In the genomic region with DNA sequence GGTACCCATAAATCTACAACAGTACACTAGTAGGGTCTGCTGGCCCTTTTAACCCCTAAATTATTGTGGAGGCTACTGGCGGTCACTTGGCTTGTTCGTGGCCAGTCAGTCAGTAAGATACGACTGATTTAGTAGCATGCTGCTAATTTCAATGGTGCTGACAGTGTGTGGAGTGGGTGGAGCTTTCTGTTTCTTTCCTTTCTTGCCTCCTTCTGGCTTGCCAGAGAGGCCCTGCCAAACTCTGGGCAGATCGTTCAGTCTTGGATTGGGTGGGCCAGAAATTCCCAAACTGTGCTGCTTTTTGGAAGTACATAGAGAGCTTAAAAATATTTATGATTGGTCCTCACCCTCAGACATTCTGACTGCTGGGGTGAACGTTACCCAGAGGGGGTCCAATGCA, we compare ENCODE assay signal across 7 mouse cellular contexts. TPM values are rescaled to one million over a fixed set of nuclear protein-coding genes. Genes with fewer than 3 reads are reported as not detected.
DNase-seq lines count a peak whose midpoint lies in the region; ATAC-seq and TF ChIP-seq lines count a peak whose summit lies in the region.

No protein-coding gene starts in this region.

- H3K27me3 ChIP-seq in liver, embryonic 11.5 days (replicated peaks; ENCODE audit: control insufficient read depth, insufficient read depth, low read length) = peaks cover 44% of the 10 kb centered on the region
- peaks cover 39% of the 10 kb centered on the region for H3K27me3 ChIP-seq in forebrain, embryonic 15.5 days
- peaks cover 7% of the 10 kb centered on the region; the same call in 1 of the 2 replicates for H3K27me3 ChIP-seq in intestine, postnatal 0 days (replicated peaks; ENCODE audit: control insufficient read depth, insufficient read depth, low read length)
- peaks cover 74% of the 10 kb centered on the region for H3K27me3 ChIP-seq in neural tube, embryonic 15.5 days (replicated peaks)

- no peak for DNase-seq in liver, embryonic 11.5 days (ENCODE audit: low spot score)
- no peak for DNase-seq in liver
- DNase-seq in thymus, postnatal 10 days (ENCODE audit: low spot score in 2 of 2) = no peak
- DNase-seq in cerebellum, postnatal 25 days = no peak

- peak overlapping the region; percentile 20; the same call in 1 of the 2 replicates for H3K4me3 ChIP-seq in liver, embryonic 11.5 days (ENCODE audit: low read depth, low read length)
- H3K4me3 ChIP-seq in forebrain, embryonic 15.5 days = peak overlapping the region; percentile 36
- peak overlapping the region; percentile 32 for H3K4me3 ChIP-seq in intestine, postnatal 0 days (ENCODE audit: low read depth, low read length)
- H3K4me3 ChIP-seq in neural tube, embryonic 15.5 days (replicated peaks) = peak overlapping the region; percentile 33

- H3K9me3 ChIP-seq in liver, embryonic 11.5 days (ENCODE audit: control insufficient read depth, low read length) = no peaks in the 10 kb centered on the region
- no peaks in the 10 kb centered on the region for H3K9me3 ChIP-seq in forebrain, embryonic 15.5 days
- no peaks in the 10 kb centered on the region for H3K9me3 ChIP-seq in intestine, postnatal 0 days (ENCODE audit: control insufficient read depth)
- H3K9me3 ChIP-seq in neural tube, embryonic 15.5 days (replicated peaks) = no peaks in the 10 kb centered on the region

- no peak for TF ChIP-seq CTCF in intestine, postnatal 0 days (IDR thresholded peaks at IDR 0.05; ENCODE audit: low read depth)

- H3K4me2 ChIP-seq in liver, embryonic 11.5 days = peak overlapping the region; percentile 66
- peak overlapping the region; percentile 46 for H3K4me2 ChIP-seq in forebrain, embryonic 15.5 days (replicated peaks)
- H3K4me2 ChIP-seq in intestine, postnatal 0 days (replicated peaks; ENCODE audit: low read depth) = peak overlapping the region; percentile 72
- H3K4me2 ChIP-seq in neural tube, embryonic 15.5 days = peak overlapping the region; percentile 63

- no peak overlapping the region for H3K9ac ChIP-seq in liver, embryonic 11.5 days (ENCODE audit: low read depth, low read length)
- H3K9ac ChIP-seq in forebrain, embryonic 15.5 days (replicated peaks) = peak overlapping the region; percentile 40; the same call in 1 of the 2 replicates
- no peak overlapping the region for H3K9ac ChIP-seq in intestine, postnatal 0 days (ENCODE audit: low read depth, low read length)
- 0 out of 2 replicates have a peak overlapping the region, but pooled peaks have one; percentile 36 for H3K9ac ChIP-seq in neural tube, embryonic 15.5 days (replicated peaks)

- no peaks in the 10 kb centered on the region for H3K36me3 ChIP-seq in liver, embryonic 11.5 days (ENCODE audit: control insufficient read depth, insufficient read depth, low read length)
- H3K36me3 ChIP-seq in forebrain, embryonic 15.5 days = no peaks in the 10 kb centered on the region
- no peaks in the 10 kb centered on the region for H3K36me3 ChIP-seq in intestine, postnatal 0 days (ENCODE audit: control insufficient read depth, insufficient read depth)
- H3K36me3 ChIP-seq in neural tube, embryonic 15.5 days = no peaks in the 10 kb centered on the region

- H3K27ac ChIP-seq in liver, embryonic 11.5 days (ENCODE audit: low read depth, low read length) = 0 out of 2 replicates have a peak overlapping the region, but pooled peaks have one; percentile 22
- peak overlapping the region; percentile 36 for H3K27ac ChIP-seq in forebrain, embryonic 15.5 days (replicated peaks)
- H3K27ac ChIP-seq in intestine, postnatal 0 days (ENCODE audit: low read depth, low read length) = no peak overlapping the region
- 0 out of 2 replicates have a peak overlapping the region, but pooled peaks have one; percentile 13 for H3K27ac ChIP-seq in neural tube, embryonic 15.5 days (replicated peaks)

- WGBS in liver, embryonic 11.5 days = 42% methylated on average over 5 of the region's 5 CpGs
- WGBS in forebrain, embryonic 15.5 days = 30% methylated on average over 5 of the region's 5 CpGs
- WGBS in intestine, postnatal 0 days = 35% methylated on average over 5 of the region's 5 CpGs
- whole genome bisulfite sequencing in neural tube, embryonic 15.5 days = 26% methylated on average over 5 of the region's 5 CpGs

- ATAC-seq in liver, embryonic 11.5 days (replicated peaks; ENCODE audit: low FRiP score) = no peak
- ATAC-seq in forebrain, embryonic 15.5 days (replicated peaks) = peak; percentile 41; the same call in 1 of the 2 replicates
- no peak for ATAC-seq in intestine, postnatal 0 days
- ATAC-seq in neural tube, embryonic 15.5 days (ENCODE audit: low FRiP score) = no peak

- peaks cover 43% of the 10 kb centered on the region for H3K4me1 ChIP-seq in liver, embryonic 11.5 days (replicated peaks; ENCODE audit: control insufficient read depth, insufficient read depth, low read length)
- H3K4me1 ChIP-seq in forebrain, embryonic 15.5 days = peaks cover 55% of the 10 kb centered on the region
- peaks cover 9% of the 10 kb centered on the region; the same call in 1 of the 2 replicates for H3K4me1 ChIP-seq in intestine, postnatal 0 days (replicated peaks; ENCODE audit: control insufficient read depth, insufficient read depth, low read length)
- peaks cover 39% of the 10 kb centered on the region for H3K4me1 ChIP-seq in neural tube, embryonic 15.5 days

RNA-seq across cellular contexts. Expression of a gene that starts 2.5 kb away (rescaled TPM):
- 6.8 and 7.3 TPM in 2 replicates for polyA plus RNA-seq in liver, embryonic 11.5 days (2014; fragmentation: Nextera tagmentation; extraction: Ambion mirVana)
- polyA plus RNA-seq in forebrain, embryonic 15.5 days (2015; fragmentation: Nextera tagmentation; extraction: Ambion mirVana) = 5.7 and 6.1 TPM in 2 replicates
- 3.6 and 4.4 TPM in 2 replicates for polyA plus RNA-seq in intestine, postnatal 0 days (2015; fragmentation: Nextera tagmentation; extraction: Ambion mirVana)
- polyA plus RNA-seq in neural tube, embryonic 15.5 days (2015; fragmentation: Nextera tagmentation; extraction: Ambion mirVana) = 5.2 and 6.6 TPM in 2 replicates

RNA-seq across cellular contexts. Expression of a gene that starts 6.3 kb away (rescaled TPM):
- polyA plus RNA-seq in liver, embryonic 11.5 days (2014; fragmentation: Nextera tagmentation; extraction: Ambion mirVana) = 9.1 and 10.1 TPM in 2 replicates
- 14.9 and 17.7 TPM in 2 replicates for polyA plus RNA-seq in forebrain, embryonic 15.5 days (2015; fragmentation: Nextera tagmentation; extraction: Ambion mirVana)
- polyA plus RNA-seq in intestine, postnatal 0 days (2015; fragmentation: Nextera tagmentation; extraction: Ambion mirVana) = 9.9 and 11.4 TPM in 2 replicates
- 12.4 and 14.3 TPM in 2 replicates for polyA plus RNA-seq in neural tube, embryonic 15.5 days (2015; fragmentation: Nextera tagmentation; extraction: Ambion mirVana)

RNA-seq across cellular contexts. Expression of a gene that starts 10.6 kb away (rescaled TPM):
- 138 and 140 TPM in 2 replicates for polyA plus RNA-seq in liver, embryonic 11.5 days (2014; fragmentation: Nextera tagmentation; extraction: Ambion mirVana)
- polyA plus RNA-seq in forebrain, embryonic 15.5 days (2015; fragmentation: Nextera tagmentation; extraction: Ambion mirVana) = 191 and 199 TPM in 2 replicates
- polyA plus RNA-seq in intestine, postnatal 0 days (2015; fragmentation: Nextera tagmentation; extraction: Ambion mirVana) = 70.3 and 72.7 TPM in 2 replicates
- 153 and 167 TPM in 2 replicates for polyA plus RNA-seq in neural tube, embryonic 15.5 days (2015; fragmentation: Nextera tagmentation; extraction: Ambion mirVana)

RNA-seq across cellular contexts. Expression of a gene that starts 12.5 kb away (rescaled TPM):
- 7.6 and 9.6 TPM in 2 replicates for polyA plus RNA-seq in liver, embryonic 11.5 days (2014; fragmentation: Nextera tagmentation; extraction: Ambion mirVana)
- polyA plus RNA-seq in forebrain, embryonic 15.5 days (2015; fragmentation: Nextera tagmentation; extraction: Ambion mirVana) = 12.9 and 13.0 TPM in 2 replicates
- polyA plus RNA-seq in intestine, postnatal 0 days (2015; fragmentation: Nextera tagmentation; extraction: Ambion mirVana) = 11.2 and 11.3 TPM in 2 replicates
- polyA plus RNA-seq in neural tube, embryonic 15.5 days (2015; fragmentation: Nextera tagmentation; extraction: Ambion mirVana) = 13.1 and 16.0 TPM in 2 replicates

RNA-seq across cellular contexts. Expression of a gene that starts 12.5 kb away (rescaled TPM):
- polyA plus RNA-seq in liver, embryonic 11.5 days (2014; fragmentation: Nextera tagmentation; extraction: Ambion mirVana) = 184 and 188 TPM in 2 replicates
- 271 and 278 TPM in 2 replicates for polyA plus RNA-seq in forebrain, embryonic 15.5 days (2015; fragmentation: Nextera tagmentation; extraction: Ambion mirVana)
- polyA plus RNA-seq in intestine, postnatal 0 days (2015; fragmentation: Nextera tagmentation; extraction: Ambion mirVana) = 628 and 645 TPM in 2 replicates
- polyA plus RNA-seq in neural tube, embryonic 15.5 days (2015; fragmentation: Nextera tagmentation; extraction: Ambion mirVana) = 384 and 458 TPM in 2 replicates

Comparison
In these comparisons a context has a peak if more than half of its experiments do, and no peak if none do; other contexts are left out.
1. H3K9ac ChIP-seq: peak in forebrain, embryonic 15.5 days (single experiment) and neural tube, embryonic 15.5 days (single experiment); none in liver, embryonic 11.5 days (single experiment) and intestine, postnatal 0 days (single experiment).
2. Peak in every context shown above with its lines, with median percentiles within 50 percentile points of each other: H3K4me2 ChIP-seq and H3K4me3 ChIP-seq.